Mouse (Mus musculus) limb, embryonic 14.5 days (tissue): ENCODE data around the gene Pxn. TPM values are rescaled to one million over a fixed set of nuclear protein-coding genes. Genes with fewer than 3 reads are reported as not detected.

Experiments
- ATAC-seq: fragments of 200-750 bp; cut with Nextera tagmentation; 2 replicates; pipeline ENCODE4 v1.8.0; 2017; ENCODE audit warnings: low read depth, moderate number of reproducible peaks, moderate TSS enrichment; ENCODE audit not compliant: low FRiP score
- DNase-seq: peaks from one replicate; pipeline ENCODE4 v3.0.0-alpha.2; 2015; ENCODE audit warnings: low spot score
- H3K27ac ChIP-seq: fragments of 300-500 bp; sonication (generic); replicated peaks from 2 replicates; pipeline ENCODE4 v1.5.1; 2014; ENCODE audit warnings: low read depth, mild to moderate bottlenecking, low read length, moderate library complexity, mixed read lengths
- H3K27me3 ChIP-seq: fragments of 300-500 bp; sonication (generic); 2 replicates; pipeline ENCODE4 v1.6.1; 2014; ENCODE audit warnings: low read length, mixed read lengths; ENCODE audit not compliant: control insufficient read depth, insufficient read depth
- H3K36me3 ChIP-seq: fragments of 300-500 bp; sonication (generic); 2 replicates; pipeline ENCODE4 v1.6.1; 2014; ENCODE audit warnings: mild to moderate bottlenecking, low read length, moderate library complexity, mixed read lengths; ENCODE audit not compliant: control insufficient read depth, insufficient read depth
- H3K4me1 ChIP-seq: fragments of 300-500 bp; sonication (generic); 2 replicates; pipeline ENCODE4 v1.6.1; 2014; ENCODE audit warnings: antibody characterized with exemption, low read length, mixed read lengths; ENCODE audit not compliant: control insufficient read depth, insufficient read depth
- H3K4me2 ChIP-seq: fragments of 300-500 bp; sonication (generic); replicated peaks from 2 replicates; pipeline ENCODE4 v1.6.1; 2014; ENCODE audit warnings: low read depth, mild to moderate bottlenecking, low read length, moderate library complexity; ENCODE audit not compliant: severe bottlenecking
- H3K4me3 ChIP-seq: fragments of 300-500 bp; sonication (generic); replicated peaks from 2 replicates; pipeline ENCODE4 v1.5.1; 2014; ENCODE audit warnings: low read length
- H3K9ac ChIP-seq: fragments of 300-500 bp; sonication (generic); 2 replicates; pipeline ENCODE4 v1.6.1; 2014; ENCODE audit warnings: mild to moderate bottlenecking, low read depth, low read length, moderate library complexity; ENCODE audit not compliant: severe bottlenecking
- H3K9me3 ChIP-seq: fragments of 300-500 bp; sonication (generic); 2 replicates; pipeline ENCODE4 v1.6.1; 2016; ENCODE audit warnings: low read length; ENCODE audit not compliant: control insufficient read depth
- POLR2A ChIP-seq: fragments of 200-500 bp; IDR thresholded peaks from 2 replicates; pipeline ENCODE4 v1.8.0; 2012; ENCODE audit warnings: inconsistent platforms, mild to moderate bottlenecking, moderate library complexity, borderline replicate concordance; ENCODE audit not compliant: insufficient read depth, insufficient read length; ENCODE audit errors: extremely low read depth
- WGBS: fragments of 180-500 bp; shearing (Covaris S2); extraction: QIAGEN DNeasy Blood & Tissue Kit; methylation state at CpG from one replicate; pipeline ENCODE4 v1.1.7; 2014; 5-methylcytosine and 5-hydroxymethylcytosine counted together
- polyA plus RNA-seq, 2 experiments: library from polyadenylated mRNA; depleted of rRNA in 1 of 2; stranded (reverse) in 1 of 2; unstranded in 1 of 2; fragments of >200 nt; fragmentation: Nextera tagmentation in 1 of 2; extraction: Ambion mirVana in 1 of 2; gene quantifications; 2 replicates each; pipeline versions ENCODE4 v1.2.1 to v1.2.3; 2012 to 2014

Pxn gene
- polyA plus RNA-seq, 2 experiments: 25.0 to 119 TPM

DNA sequence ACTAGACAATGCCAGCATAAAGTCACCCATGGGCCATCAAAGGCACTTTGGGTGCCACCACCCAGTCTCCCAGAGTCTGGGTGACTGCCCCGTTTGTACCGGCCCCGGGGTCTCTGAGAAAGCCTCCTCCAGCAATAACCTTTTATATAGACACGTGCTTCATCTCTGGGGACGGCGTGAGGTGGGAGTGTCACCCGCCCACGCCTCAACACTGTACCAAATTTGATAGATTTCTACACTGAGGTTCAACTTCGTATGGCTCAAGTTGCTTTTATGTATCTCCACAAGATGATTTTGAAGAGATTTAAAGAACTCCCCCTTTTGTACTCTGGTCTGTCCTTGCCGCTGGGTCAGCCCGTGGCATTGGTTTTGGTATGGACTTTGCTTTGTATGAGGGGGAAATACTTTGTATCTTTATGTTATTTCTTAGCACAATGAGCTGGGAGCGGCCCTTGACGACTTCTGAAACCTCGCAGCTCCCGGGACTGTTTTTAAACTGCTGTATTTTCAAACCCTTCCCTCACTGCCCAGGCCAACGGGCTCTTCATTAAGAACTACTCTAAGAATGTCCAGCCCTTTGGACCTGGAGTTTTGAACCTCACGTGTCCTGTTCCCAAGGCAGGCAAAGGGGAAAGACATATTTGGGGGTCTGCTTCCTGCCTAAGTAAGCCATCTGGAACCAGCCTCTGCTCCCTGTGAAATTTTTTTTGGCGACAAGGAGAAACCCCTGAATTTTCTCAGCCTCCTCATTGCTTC is 48.2 kb downstream of the Pxn start:
- no peak overlapping the region for H3K9ac ChIP-seq
- no peak overlapping the region for H3K4me3 ChIP-seq
- DNase-seq (no peak), ATAC-seq (no peak)
- no peak overlapping the region for H3K27ac ChIP-seq
- H3K4me2 ChIP-seq: no peak overlapping the region
- 91% methylated on average over 18 of the region's 18 CpGs for WGBS
- H3K36me3 ChIP-seq: peaks cover 60% of the 10 kb centered on the region
- no peak for TF ChIP-seq POLR2A
- no peaks in the 10 kb centered on the region for H3K4me1 ChIP-seq
- H3K27me3 ChIP-seq: no peaks in the 10 kb centered on the region
- no peaks in the 10 kb centered on the region for H3K9me3 ChIP-seq

GRCm38 (mm10) chr5:115556217-115556616 is 49.7 kb downstream of the Pxn start:
- ATAC-seq (no peak), DNase-seq (peak; percentile 80)
- Histone ChIP-seq H3K27me3 (no peaks in the 10 kb centered on the region), H3K4me2 (no peak overlapping the region), H3K9me3 (no peaks in the 10 kb centered on the region), H3K9ac (no peak overlapping the region), H3K36me3 (peaks cover 56% of the 10 kb centered on the region), H3K4me1 (peaks cover 6% of the 10 kb centered on the region), H3K27ac (no peak overlapping the region), H3K4me3 (no peak overlapping the region)
- no peak for TF ChIP-seq POLR2A
- WGBS: 9% methylated on average over 8 of the region's 8 CpGs

DNA sequence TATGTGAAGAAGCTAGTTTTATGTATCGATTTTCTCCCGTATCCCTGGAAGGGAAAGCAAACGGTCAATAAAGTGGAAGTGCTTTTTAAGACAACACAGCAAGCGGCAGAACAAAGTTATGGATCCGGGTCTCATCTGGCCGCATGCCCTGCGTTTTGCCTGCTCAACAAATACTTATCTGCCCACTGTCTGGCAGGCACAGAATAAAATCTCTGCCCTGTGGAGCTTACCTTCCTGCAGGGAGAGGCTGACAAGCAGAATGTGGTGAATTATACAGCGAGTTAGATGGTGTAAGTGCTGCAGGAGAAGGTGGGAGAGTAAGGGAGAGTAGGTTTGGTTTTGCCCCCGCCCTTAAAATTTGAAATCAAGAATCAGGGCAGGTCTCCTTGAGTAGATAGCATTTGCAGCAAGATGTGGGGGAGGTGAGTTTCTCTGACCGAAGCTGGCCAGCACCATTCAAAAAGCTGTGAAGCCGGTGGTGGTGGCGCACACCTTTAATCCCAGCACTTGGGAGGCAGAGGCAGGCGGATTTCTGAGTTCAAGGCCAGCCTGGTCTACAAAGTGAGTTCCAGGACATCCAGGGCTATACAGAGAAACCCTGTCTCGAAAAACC is 51.8 kb downstream of the Pxn start:
- Histone ChIP-seq H3K4me3 (no peak overlapping the region), H3K27ac (no peak overlapping the region), H3K4me2 (no peak overlapping the region), H3K9me3 (no peaks in the 10 kb centered on the region), H3K9ac (no peak overlapping the region), H3K36me3 (peaks cover 55% of the 10 kb centered on the region), H3K4me1 (peaks cover 6% of the 10 kb centered on the region), H3K27me3 (no peaks in the 10 kb centered on the region)
- WGBS: 93% methylated on average over 14 of the region's 14 CpGs
- DNase-seq (no peak), ATAC-seq (no peak)
- no peak for TF ChIP-seq POLR2A

DNA sequence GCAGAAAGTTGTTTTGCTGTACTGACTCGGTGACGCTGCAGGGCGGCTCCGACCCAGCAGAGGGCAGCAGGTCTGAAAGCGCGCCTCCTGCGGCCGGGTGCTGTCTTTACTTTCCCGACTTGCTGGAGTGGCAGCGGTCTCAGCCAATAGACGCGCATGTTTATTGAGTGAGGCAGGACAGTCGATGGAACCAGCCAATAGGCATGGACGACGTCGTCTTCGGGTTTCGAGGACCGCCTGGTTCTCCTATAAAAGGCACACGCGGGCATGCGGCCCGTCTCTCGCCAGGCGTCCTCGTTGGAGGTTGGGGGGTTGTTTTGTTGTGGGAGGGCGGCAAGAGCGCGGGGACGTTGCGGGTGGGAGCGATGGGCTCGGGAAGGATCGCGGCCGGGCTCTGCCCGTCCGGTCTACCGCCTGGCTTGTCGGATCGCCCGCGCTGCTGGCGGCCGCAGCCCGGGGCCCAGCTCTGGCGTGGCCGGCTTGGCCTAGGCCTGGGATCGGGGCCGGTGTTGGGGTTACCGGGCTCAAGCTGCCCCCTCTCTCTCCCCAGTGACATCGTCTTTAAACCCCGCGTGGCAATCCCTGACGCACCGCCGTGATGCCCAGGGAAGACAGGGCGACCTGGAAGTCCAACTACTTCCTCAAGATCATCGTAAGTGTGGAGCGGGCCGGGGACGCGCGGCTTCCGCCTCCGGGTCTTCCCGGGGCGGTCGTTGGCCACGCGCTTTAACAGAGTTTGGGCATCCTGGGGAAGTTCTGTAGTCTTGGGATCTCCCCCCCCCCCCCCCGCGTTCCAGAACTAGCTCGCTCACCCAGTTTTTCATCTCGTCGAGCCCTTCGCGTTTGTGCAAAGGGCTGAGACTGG is 53.0 kb downstream of the Pxn start, which contains the start of gene Rplp0:
TSS of gene Rplp0 (plus strand) at position 231 of the 865 bp plus-strand sequence.
- H3K36me3 ChIP-seq: peaks cover 53% of the 10 kb centered on the region

GRCm38 (mm10) chr5:115560336-115560905 is 53.9 kb downstream of the Pxn start:
- H3K9ac ChIP-seq: peak overlapping the region; percentile 97
- peak overlapping the region; percentile 85 for H3K4me3 ChIP-seq
- H3K4me2 ChIP-seq: peak overlapping the region; percentile 82
- DNase-seq (no peak), ATAC-seq (no peak)
- H3K4me1 ChIP-seq: peaks cover 6% of the 10 kb centered on the region
- 0 out of 2 replicates have a peak overlapping the region, but pooled peaks have one; percentile 43 for H3K27ac ChIP-seq
- TF ChIP-seq POLR2A: no peak
- WGBS: 37% methylated on average over 13 of the region's 13 CpGs
- peaks cover 44% of the 10 kb centered on the region for H3K36me3 ChIP-seq
- H3K9me3 ChIP-seq: no peaks in the 10 kb centered on the region
- H3K27me3 ChIP-seq: no peaks in the 10 kb centered on the region

More for the DNA sequence above, 53.0 kb downstream of the Pxn start, which contains the start of gene Rplp0:
- peak; percentile 99 for TF ChIP-seq POLR2A
- Histone ChIP-seq H3K4me3 (peak within 1 kb of the TSS; percentile 85), H3K4me2 (peak within 1 kb of the TSS; percentile 82), H3K4me1 (peaks cover 6% of the 10 kb centered on the region), H3K27ac (peak within 1 kb of the TSS; percentile 84), H3K9me3 (no peaks in the 10 kb centered on the region), H3K9ac (peak within 1 kb of the TSS; percentile 97), H3K27me3 (no peaks in the 10 kb centered on the region)
- ATAC-seq: peak; percentile 98
- DNase-seq: peak; percentile 97
- under 1% methylated on average over 75 of the region's 78 CpGs for whole genome bisulfite sequencing
